Mouse (Mus musculus): Measurements from ENCODE around the gene Mgat4b.

Mgat4b gene

DNA sequence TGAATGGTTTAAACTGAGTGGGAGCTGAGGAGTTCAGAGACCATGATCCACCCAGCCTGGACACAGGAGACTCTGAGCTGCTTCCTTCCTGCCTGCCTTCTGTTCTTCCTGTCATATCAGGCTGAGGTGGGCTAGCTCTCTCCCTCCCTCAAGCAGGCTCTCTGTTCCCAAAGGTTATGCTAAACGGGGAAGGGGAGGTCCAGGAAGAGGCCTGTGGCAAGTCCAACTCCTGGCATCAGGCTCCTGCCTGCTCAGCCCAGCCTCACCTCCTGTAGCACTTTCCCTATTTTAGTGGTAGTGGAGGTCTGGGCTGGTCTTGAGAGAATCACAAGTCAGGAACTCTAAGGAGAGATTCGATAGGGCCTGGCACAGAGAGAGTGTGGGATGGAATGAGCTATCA, 15.7 kb downstream of the Mgat4b start:
- DNase-seq, result no peak

DNA sequence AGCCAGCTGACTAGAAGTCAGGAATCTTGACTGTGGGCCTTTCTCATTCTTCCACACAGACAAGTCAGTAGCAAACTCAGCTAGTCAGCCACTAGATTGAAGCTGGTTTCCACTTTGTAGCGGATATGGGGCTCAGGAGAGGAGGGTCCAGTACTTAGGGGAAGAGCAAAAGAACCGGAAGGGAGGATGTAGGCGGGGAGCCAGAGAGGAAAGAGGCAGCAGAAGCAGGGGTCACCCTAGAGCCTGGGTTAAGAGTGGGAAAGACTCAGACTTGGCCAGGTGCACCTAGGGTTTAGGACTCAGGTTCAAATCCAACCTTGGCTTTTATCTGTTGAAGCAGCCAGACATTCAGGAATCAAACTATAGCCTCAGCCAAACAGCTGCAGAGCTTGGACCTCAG, 16.5 kb downstream of the Mgat4b start:
- DNase-seq, result no peak

DNA sequence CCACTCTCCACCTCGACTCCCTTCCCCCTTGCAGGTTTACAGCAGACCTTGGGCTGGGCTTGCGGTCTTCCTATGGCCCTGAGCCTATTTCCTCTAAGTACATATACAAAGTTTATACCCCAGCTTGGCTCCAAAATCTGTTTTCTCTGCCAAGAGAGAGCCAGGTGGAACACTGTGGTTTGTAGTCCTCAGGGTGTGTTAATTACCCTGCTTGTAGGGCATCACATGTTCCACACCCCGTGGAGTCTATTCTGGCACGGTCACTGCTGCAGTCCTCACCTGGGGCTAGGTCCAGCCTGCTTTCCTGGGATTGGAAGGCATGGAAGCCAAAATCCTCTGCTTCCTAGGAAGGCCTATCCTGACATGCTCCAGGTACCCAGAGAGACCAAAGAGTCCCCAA, 17.0 kb downstream of the Mgat4b start:
- no peak for DNase-seq

DNA sequence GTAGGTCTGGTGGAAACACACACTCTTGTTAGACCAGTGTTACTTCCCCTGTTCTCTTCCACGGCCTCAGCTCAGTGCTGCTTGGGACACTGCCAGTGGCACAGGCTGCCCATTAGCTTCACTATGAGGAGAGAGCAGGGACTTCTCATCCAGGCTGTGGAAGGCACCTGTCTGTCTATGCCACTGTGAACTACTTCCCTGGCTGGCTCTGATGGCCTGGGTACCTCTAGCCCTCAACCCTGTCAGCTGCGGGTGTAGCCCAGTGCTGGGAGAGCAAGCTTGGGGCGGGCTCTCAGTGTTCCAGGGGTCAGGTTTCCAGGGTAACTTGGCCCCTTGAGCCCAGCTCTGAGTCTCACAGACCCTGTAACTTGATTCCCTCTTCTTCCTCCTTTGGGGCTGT, 18.1 kb downstream of the Mgat4b start:
- DNase-seq, result no peak

DNA sequence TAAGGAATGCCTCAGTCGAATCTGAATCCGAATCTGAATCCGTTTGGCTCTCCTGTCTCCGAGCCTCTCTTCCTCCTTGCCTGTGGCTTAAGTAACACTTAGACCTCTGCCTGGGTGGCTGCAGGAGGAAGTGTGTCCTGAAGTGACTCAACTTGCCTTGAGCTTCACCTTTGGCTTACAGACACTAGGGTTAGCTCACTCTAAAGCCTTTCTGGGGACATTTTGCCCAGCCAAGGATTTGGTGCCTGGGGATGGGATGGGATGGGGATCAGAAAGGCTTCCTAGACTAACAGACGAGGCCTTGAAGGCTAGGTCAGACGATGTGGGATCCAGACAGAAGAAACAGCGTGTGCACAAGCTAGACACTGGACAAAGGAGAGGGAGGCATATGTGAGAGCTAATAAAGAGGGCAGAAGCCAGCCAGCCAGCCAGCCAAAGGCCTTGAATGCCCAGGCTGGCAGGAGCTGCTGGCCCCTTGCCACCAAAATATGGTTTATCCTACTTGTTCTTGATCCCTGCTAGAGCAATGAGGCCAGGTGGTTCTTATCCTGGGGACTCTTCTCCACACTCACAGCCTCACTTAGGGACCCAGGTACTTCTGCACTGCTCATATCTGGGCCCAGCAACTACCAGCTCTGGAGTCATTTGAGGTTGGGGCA, 18.7 kb downstream of the Mgat4b start:
- no peak for DNase-seq

DNA sequence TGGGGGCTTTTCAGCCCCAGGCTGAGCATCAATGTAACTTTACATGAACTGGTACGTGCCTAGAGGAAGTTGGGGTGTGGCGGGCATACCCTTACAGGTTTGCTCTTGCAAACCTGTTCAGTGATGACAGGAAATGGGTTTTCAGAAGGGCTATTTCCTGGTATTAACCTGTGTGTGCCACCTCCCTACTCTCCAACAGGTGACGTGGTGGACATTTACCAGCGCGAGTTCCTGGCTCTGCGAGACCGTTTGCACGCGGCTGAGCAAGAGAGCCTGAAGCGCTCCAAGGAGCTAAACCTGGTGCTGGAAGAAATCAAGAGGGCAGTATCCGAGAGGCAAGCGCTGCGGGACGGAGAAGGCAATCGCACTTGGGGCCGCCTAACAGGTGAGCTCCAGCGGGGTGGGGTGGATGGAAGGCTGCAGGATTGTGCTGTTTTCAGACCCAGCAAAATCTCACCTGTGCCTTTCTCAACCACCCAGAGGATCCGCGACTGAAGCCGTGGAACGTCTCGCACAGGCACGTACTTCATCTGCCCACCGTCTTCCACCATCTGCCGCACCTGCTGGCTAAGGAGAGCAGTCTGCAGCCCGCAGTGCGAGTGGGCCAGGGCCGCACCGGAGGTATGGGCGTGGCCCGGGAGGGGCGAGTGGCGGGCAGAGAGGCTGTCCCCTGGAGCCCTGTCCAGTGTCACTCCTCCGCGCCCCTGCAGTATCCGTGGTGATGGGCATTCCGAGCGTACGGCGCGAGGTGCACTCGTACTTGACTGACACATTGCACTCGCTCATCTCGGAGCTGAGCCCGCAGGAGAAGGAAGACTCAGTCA, 20.0 kb downstream of the Mgat4b start:
- no peak for DNase-seq

DNA sequence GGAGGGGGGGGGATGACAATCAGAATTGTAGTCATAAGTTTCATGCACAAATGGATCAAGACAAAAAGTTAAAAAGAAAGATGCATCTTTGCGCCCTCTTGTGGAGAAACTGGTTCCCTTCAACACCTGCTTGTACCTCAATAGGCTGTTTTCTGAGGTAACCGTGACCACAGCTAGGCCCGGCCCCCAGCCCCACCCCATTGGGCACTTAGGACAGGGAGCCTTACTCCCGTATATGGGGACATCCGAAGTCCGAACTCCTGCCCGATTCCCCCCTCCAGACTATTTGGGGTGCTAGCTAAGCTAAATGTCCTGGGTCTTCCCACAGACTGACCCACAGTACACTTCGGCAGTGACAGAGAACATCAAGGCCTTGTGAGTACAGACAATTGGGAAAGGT, 20.7 kb downstream of the Mgat4b start:
- DNase-seq, result peak; percentile 56

DNA sequence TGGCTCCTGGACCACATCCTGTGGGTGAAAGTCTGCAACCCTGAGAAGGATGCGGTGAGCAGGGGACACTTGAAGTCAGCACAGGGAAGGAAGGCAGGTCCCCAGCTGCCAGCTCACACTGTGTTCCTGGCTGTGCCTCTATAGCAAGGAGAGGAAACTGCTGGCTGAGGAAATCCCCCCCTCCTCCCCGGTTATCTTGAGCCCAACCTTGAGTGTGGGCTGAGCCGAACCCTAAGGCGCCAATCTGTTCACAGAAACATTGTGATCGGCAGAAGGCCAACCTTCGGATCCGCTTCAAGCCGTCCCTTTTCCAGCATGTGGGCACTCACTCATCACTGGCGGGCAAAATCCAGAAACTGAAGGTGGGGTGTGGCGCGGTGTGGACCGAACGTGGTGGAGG, 22.3 kb downstream of the Mgat4b start:
- no peak for DNase-seq

DNA sequence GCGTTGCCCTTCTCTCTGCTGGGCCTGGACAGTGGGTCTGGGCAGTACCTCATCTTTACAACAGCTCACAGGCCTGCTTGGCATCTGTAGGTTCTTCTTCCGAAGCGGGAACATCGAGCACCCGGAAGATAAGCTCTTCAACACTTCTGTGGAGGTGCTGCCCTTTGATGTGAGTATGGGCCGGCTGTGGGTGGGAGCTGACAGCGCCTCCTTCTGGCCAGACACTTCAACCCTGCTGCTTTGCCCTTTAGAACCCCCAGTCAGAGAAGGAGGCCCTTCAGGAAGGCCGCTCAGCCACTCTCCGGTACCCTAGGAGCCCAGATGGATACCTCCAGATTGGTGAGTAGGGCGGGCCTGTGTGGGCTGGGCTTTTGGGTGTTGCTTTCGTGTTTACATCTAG, 23.3 kb downstream of the Mgat4b start:
- no peak for DNase-seq

DNA sequence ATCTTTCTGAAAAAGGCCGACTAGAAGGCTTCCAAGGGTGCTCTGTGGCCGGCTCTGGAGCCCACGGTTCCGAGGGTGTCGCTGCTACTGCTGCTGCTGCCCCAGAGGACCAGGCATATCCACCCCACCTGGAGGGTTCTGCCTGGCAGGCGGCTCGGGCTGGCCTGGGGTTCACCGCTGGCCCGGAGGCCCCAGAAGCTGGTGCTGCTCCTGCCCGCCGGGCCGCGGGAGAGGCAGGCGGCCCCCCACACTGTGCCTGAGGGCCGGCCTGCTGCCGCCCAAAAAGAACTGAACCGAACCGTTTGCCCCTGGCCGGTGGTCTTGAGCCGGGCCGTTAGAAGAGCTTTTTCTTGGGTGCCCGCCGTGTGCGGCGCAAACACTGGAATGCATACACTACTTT, 23.9 kb downstream of the Mgat4b start:
- no peak for DNase-seq

DNA sequence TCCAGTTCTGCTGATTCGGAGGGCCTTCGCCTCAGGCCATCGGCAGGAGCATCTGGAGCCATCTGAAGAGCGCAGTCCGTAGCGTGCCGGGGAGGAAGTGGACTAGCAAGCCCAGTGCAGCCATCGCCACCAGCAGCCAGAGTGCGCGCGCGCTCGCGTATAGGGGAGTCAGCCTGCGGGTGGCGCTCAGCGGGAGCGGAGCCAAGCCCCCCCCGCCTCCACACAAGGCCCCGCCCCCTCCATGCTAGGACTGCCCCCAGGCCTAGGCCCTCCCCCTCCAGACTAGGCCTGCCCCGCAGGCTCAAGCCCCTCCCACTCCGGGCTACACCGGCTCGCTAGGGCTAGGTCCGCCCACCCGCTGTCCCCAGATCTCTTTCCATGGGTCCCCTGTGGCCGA, 25.8 kb downstream of the Mgat4b start:
- DNase-seq, result peak; percentile 91

DNA sequence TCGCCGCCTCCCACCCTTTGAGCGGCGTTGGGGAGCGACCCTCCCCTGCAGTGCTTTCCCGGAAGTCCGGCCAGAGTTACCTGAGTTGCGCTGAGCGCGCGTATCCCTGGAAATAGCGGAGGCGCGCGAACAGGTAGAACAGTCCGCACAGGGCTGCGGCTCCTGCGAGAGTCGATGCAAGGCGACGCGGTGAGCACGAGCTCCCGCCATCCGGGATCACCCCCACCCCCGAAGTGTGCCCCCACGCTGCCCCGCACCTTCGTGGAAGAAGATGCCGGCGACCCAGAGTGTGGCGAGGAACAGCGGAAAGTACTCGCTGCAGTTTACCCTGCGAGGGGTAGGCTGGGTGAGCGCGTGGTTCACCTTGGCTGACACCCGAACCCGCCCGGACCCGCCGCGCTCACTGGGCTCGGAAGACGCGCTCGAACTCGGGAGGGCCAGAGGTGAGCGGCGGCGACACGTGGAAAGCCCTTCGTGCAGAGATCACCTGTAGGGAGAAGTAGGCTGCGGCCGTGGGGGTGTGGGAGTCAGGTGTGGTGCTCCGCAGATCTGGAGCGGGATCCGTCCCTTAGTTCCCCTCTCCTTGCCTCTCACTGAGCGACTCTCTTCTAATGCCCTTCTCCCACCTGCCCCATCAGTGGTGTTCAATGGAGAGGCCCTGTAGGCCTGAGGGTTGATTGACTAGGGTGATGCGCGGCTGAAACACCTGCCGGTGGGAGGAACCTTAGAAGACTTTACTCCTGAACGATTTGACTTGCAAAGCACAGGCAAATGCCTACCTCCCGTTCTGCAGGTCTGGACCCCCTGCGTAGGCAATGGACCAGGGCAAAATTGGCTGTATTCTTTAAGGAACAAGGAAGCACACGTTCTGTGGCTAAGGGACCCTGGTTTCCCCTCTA, 26.5 kb downstream of the Mgat4b start:
- DNase-seq, result no peak

DNA sequence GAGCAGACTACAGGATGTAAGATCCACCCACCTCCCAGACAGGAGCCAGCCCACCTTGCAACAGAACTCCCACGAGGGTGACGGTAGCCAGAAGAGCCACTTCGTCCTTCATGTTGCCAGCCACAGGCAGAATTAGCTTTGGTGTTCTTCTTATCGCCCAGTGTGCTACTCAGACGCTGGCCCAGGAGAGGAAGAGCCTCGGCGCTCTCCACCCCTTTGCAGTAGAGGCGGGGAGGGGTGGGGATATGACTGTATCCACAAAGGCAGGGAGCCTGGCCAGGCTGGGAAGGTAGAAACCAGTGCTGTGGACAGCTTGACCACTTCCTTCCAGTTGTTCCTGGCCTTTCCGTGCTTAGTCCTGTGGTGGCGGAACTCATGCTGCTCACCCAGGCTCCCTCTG, 27.6 kb downstream of the Mgat4b start, which contains the start of gene Ltc4s:
Gene Ltc4s (minus strand): TSS at position 293 of the 400 bp plus-strand sequence.
- no peak for DNase-seq

DNA sequence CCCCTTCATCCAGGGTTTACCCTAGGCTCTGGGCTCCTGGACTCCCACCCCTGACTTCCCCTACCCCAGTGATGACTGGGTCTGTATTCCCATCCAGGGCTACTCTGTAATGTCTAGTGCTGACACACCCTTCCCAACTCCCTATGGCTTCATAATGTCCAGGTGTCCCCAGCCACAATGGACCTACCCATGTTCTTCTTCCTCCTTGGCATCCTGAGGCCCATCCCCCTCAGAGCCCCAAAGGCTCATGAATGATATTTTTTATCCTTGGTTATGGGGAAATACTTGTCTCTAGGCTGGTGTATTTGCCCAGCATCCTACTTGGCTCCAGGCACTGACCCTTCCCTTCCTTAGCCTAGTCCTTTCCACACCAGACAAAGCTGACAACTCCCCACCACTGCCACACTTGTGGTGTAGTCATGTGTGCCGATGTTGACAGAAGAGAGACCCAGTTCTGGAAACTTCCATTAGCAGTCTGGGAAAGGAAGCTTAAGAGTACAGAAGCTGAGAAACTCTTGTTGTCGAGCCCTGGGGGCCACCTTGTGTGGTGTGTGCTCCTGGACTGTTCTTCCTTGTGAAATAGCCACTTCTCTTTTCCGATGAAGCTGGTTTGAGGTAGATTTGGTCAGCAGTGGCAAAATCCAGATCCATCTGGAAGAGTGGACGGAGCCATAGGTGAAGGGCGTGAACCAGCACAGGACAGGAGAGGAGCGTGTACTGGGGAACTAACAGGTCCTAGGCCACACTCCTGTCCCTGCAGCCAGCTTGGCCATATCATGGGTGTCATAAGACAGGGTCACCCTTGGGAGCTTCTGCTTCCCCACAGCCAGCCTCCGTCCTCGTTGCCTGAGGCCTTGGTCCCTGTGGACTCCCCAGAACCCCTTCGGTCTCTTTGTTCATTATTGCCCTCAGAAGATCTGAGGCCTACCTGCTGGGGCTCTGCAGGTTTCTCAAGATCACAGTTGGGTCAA, 28.4 kb downstream of the Mgat4b start:
- no peak for DNase-seq

DNA sequence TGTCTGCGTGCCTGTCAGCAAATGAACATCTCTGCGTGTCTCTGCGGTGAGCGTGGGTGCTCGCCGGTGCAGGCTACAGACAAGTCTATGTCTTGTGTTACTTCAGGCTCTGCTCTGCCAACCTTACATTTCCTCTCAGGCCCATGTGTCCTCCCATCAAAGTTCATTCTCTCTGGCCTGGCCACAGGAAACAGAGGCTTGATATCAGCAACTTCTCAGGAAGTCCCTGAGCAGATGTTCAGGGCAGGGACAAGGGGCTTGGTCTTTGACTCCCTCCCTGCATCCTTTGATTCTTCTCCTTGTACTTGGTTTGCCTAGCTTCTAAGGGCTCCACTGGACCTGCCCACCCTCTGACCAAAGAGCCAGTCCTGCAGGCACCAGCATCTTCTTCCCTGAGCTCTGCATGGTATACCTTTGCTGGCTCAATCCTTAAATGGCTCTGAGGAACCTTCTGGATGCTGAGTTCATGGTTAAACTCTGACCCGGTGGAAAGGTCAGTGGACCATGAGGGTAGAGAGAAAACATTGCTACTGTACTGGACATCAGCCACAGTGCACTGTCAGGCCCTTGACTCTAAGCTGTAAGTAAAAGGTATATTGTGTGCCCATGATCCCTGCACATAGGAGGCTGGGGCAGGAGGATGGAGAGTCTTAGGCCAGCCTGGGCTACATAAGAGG, 29.7 kb downstream of the Mgat4b start:
- no peak for DNase-seq

DNA sequence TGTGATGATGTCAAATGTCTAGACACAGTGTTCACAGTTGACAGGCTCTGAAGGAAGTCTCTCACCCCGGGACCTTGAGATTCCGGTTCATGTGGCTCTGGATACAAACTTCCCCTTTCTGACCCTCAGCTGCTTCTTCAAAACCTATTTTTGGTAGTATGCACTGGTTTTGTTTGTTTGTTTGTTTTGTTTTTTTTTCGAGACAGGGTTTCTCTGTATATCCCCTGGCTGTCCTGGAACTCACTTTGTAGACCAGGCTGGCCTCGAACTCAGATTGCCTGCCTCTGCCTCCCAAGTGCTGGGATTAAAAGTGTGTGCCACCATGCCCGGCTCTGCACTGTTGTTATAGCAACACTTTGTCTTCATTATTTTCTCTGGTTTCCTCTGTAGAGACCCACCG, 33.2 kb downstream of the Mgat4b start:
- no peak for DNase-seq

DNA sequence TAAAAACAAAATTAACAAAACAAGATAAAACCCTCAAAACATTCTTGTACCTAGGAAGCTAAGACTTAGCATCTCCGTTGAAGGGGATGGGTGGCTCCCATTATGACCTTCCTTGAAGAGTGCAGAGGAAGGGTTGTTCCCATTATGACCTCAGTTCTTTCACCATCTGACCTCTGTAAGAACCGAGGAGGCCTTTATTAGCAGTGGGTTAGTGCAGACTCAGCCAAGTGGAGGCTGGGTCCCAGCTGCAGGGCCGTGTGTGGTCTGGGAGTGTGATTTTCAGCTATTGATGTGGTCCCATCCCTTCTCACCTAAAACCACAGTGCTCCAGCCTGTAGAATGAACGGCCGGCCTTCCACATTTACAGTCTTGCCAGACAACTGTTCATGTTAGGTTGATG, 34.6 kb downstream of the Mgat4b start:
- no peak for DNase-seq

DNA sequence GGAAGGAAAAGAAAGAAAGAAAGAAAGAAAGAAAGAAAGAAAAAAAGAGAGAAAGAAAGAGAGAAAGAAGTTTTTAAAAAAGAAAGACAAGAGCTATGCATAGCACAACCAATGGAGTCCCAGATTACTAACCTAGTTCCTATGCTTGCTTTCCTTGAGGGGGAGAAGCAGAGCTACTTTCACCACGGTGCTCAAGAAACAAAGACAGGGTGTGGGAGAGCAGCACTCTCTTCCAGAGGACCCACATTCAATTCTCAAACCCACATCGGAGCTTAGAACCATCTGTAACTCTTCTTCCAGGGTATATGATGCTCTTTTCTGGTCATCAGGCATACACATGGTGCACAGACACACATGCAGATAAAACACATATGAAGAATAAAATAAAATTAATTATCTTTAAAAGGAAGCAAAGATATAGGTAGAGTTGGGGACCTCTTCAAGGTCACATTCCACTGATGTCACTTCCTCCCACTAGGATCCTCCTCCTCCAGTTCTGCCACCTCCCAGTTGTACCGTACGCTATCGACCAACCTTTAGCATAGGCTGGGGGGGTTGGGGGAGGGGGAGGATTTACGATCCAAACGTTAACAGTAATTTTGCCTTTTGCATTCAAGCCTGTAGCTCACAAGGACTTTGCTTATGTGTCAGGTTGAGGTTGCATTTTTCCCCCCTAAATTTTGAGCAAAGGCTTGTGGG, 37.9 kb downstream of the Mgat4b start:
- DNase-seq, result no peak

DNA sequence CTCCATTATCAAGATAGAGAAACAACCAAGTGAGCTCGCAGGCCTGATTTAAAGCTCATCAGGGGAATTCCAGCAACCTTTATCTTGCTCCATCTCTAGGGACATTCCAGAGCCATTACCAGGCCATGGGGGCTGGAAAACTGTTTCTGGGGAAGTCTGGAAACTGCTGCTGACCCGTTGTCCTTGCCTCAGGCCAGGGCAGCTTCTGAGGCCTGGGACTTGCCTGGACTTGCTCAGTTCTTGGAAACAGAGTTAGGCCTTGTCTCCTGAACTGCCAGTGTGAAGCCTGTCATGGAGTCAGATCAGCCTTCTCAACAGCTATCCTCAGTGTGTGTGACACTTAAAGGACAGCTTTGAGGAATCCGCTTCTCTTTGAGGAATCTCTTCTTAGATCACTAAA, 41.5 kb downstream of the Mgat4b start:
- DNase-seq, result no peak

DNA sequence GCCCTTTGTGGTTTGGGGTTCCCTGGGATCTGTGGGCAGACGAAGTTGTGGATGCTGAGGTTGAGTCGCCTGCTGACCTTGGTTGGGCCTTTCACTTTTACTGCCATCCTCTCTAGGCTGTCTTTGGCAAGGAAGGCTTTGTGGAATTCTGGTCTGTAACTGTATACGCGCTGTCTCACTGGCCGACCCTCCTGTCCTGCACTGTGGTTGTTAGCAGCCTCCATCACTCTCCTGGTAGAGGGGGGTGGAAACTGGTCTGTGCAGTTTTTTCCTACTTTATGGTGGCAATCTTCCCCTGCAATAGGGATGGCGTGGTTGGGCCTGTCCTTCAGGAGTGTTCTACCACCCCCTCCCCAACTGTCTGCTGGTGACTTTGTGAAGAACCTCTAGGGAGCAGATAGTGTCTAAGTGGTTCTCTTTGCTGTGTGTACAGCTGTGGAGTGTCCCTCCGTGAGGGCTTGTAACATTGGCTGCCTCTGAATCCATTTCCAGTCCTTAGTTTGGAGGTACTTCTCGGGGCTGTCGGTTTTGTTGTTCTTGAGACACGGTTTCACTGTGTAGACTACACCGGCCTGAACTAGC, 42.1 kb downstream of the Mgat4b start:
- no peak for DNase-seq

DNA sequence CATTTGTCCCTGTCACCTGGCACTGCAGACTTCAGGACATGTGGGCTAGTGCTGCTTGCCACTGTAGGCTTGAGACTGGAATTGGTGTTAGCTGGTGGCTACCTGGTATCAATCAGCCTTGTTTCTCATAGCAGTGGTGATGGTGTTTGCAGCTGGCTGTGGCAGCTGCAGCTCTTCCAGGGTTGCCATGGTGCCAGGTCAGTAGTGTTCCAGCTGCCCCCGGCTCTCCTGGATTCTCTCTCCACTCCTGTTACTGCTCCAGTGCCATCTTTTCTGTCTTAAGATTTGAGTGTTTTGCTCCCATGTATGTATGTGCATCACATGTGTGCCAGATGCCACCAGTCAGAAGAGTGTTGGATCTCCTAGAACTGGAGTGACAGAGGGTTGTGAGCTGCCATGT, 42.7 kb downstream of the Mgat4b start:
- DNase-seq, result no peak
